Mouse (Mus musculus): ENCODE measurements around the gene Gm15737.

DNA sequence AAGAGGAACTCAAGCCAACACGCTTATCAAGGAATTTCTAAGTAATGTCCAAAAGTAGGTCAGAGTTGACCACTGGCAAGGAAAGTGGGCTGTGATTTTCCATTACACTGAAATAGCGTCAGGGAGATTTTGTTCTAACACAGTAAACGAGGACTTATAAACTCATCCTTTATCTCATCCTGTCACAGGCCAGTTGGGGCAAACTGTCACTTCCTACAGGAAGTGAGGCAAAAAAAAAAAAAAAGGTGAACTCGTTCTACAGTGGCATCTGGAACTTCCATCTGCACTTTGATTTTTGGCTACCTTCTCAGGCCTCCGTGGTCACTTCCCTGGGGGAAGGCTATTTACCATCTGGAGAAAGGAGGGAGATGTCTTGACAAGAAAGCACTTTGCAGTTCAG is 5.7 kb downstream of the Gm15737 start:
- TF ChIP-seq CTCF (IDR thresholded peaks at IDR 0.05; ENCODE audit: low read depth) (no peak), EP300 (IDR thresholded peaks at IDR 0.05; ENCODE audit: low read depth) (peak; percentile 97)
